Mouse (Mus musculus): ENCODE measurements around the gene Clcnka. TPM values are rescaled to one million over a fixed set of nuclear protein-coding genes. Genes with fewer than 3 reads are reported as not detected.

The Clcnka gene
- 0.19 TPM in 1 of 2 replicates, not detected in the other for polyA plus RNA-seq (2014; fragmentation: Nextera tagmentation; extraction: Ambion mirVana)

DNA sequence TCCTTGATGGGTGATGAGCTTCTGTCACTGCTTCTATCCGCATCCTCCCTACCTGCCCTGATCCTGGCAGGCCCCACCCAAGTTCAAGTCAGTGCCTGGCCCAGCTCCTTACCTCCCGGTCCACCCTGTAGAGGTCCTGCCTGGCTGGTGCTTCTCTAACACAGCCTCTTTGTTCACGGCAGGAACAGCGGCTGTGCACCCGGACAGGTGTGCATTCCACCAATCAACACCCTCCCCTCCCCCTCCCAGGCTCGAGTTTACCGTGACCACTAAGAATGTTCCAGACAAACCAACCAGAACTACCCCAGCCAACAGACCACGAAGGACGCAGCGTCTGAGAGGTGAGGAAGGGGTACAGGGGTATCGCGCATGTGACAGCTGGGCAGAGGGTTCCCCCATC is at the start of gene Clcnka:
Gene Clcnka (minus strand): TSS at position 180 of the 400 bp plus-strand sequence.
- no peaks in the 10 kb centered on the region for H3K4me1 ChIP-seq (replicated peaks; ENCODE audit: control insufficient read depth, insufficient read depth, low read length)
- H3K36me3 ChIP-seq (ENCODE audit: control insufficient read depth, insufficient read depth, low read length): no peaks in the 10 kb centered on the region
- no peak within 1 kb of the TSS for H3K4me2 ChIP-seq
- no peak within 1 kb of the TSS for H3K4me3 ChIP-seq (ENCODE audit: low read depth, low read length)
- H3K27ac ChIP-seq (ENCODE audit: low read depth, low read length): no peak within 1 kb of the TSS
- peaks cover 12% of the 10 kb centered on the region for H3K27me3 ChIP-seq (replicated peaks; ENCODE audit: control insufficient read depth, insufficient read depth, low read length)
- ATAC-seq (replicated peaks; ENCODE audit: low FRiP score) (no peak), DNase-seq (ENCODE audit: low spot score) (no peak)
- 58% methylated on average over 12 of the region's 12 CpGs for WGBS
- no peaks in the 10 kb centered on the region for H3K9me3 ChIP-seq (ENCODE audit: control insufficient read depth, low read length)
- no peak within 1 kb of the TSS for H3K9ac ChIP-seq (ENCODE audit: low read depth, low read length)

DNA sequence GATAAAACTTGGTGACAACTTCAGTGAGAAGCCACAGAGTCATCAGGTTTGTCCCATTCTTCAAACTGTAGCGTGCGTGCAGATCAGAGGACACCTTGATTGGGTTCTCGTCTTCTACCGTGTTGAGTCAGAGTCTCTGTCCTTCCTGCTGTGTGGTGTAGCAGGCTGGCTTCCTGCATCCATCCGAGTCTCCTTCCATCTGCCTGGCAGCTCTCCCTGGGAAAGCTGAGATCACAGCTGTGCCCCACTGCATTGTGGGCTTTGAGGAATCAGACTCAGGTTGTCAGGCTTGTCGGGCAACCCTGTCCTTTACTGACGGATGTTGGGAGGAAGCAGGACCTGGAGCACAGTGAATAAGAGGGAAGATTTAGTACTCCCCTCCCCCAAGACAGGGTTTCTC is 47.7 kb upstream of the Clcnka start:
- H3K9me3 ChIP-seq (ENCODE audit: control insufficient read depth, low read length): no peaks in the 10 kb centered on the region
- DNase-seq (ENCODE audit: low spot score) (no peak), ATAC-seq (replicated peaks; ENCODE audit: low FRiP score) (no peak)
- H3K27me3 ChIP-seq (replicated peaks; ENCODE audit: control insufficient read depth, insufficient read depth, low read length): no peaks in the 10 kb centered on the region
- peaks cover 15% of the 10 kb centered on the region for H3K4me1 ChIP-seq (replicated peaks; ENCODE audit: control insufficient read depth, insufficient read depth, low read length)
- 77% methylated on average over 7 of the region's 7 CpGs for WGBS
- H3K4me3 ChIP-seq (ENCODE audit: low read depth, low read length): no peak overlapping the region; the same call in 1 of the 2 replicates
- no peak overlapping the region for H3K9ac ChIP-seq (ENCODE audit: low read depth, low read length)
- H3K4me2 ChIP-seq: no peak overlapping the region
- H3K36me3 ChIP-seq (ENCODE audit: control insufficient read depth, insufficient read depth, low read length): peaks cover 7% of the 10 kb centered on the region
- H3K27ac ChIP-seq (ENCODE audit: low read depth, low read length): no peak overlapping the region

DNA sequence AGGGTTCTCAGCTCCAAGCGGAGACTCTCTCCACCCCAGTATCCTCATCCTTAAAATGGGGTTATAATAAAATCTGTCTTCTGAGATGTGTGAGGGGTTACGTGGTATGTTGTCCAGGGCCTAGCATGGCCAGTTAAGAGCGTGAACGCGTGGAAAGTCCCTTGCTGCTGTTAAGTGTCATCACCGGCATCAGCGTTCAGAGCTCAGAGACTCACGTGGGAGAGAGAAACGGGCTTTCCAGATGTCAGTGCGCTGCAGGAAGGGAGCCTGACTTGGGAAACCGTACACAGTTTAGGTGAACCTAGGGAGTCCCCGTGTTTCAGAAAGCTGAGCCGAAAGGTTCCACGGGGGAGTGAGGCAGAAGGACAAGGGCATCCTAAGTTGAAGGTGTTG is 46.8 kb upstream of the Clcnka start:
- peaks cover 15% of the 10 kb centered on the region for H3K4me1 ChIP-seq (replicated peaks; ENCODE audit: control insufficient read depth, insufficient read depth, low read length)
- H3K9ac ChIP-seq (ENCODE audit: low read depth, low read length): peak overlapping the region; percentile 88
- H3K27me3 ChIP-seq (replicated peaks; ENCODE audit: control insufficient read depth, insufficient read depth, low read length): no peaks in the 10 kb centered on the region
- no peak for DNase-seq (ENCODE audit: low spot score)
- H3K4me3 ChIP-seq (ENCODE audit: low read depth, low read length): peak overlapping the region; percentile 93
- H3K4me2 ChIP-seq: peak overlapping the region; percentile 87
- WGBS: 20% methylated on average over 14 of the region's 14 CpGs
- ATAC-seq (replicated peaks; ENCODE audit: low FRiP score): no peak
- no peaks in the 10 kb centered on the region for H3K9me3 ChIP-seq (ENCODE audit: control insufficient read depth, low read length)
- H3K27ac ChIP-seq (ENCODE audit: low read depth, low read length): peak overlapping the region; percentile 54; the same call in 1 of the 2 replicates
- peaks cover 7% of the 10 kb centered on the region for H3K36me3 ChIP-seq (ENCODE audit: control insufficient read depth, insufficient read depth, low read length)

DNA sequence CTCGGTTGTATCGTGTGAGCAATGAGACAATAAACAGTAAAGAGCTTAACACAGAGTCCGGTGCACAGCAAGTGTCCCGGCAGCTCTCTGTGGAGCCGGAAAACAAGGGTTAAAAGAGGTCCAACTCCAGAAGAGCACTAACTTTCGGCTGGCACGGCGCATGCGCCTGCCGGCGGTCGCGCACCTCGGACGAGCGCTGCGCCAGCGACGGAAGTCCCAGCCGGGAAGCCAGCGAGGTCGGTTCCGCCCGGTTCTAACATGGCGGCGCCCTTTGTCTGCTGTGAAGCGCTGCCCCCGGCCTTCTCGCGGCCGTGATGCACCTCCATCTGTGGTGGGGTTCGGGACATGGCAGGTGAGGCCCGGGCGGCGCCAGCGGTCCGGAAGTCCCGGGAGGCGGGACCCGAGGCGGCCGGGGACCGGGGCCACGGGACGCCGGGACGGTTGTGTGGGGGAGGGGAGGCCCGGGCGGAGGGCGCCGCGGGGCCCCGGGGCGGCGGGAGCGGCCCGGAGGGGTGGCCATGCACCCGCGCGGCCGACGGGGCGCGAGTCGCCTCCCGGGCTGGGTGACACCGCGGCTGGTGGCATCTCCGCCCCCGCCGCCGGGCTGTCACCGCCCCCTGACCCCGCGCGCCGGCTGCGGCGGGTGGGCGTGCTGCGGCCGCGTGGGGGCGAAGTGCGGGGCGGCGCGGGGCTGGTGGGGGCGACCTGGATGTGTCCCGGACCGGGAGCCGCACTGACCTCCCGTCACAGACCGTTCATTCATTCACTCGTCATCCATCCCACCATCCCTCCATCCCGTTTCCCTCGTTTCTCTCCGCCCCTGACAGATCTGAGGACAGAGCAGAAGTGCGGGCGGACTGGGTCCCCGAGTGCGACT is 46.2 kb upstream of the Clcnka start, which contains the start of gene Zbtb17:
Gene Zbtb17 (plus strand): TSS at position 204 of the 877 bp plus-strand sequence.
- Histone ChIP-seq H3K36me3 (ENCODE audit: control insufficient read depth, insufficient read depth, low read length) (peaks cover 7% of the 10 kb centered on the region), H3K9ac (ENCODE audit: low read depth, low read length) (peak within 1 kb of the TSS; percentile 88), H3K4me2 (peak within 1 kb of the TSS; percentile 87), H3K27me3 (replicated peaks; ENCODE audit: control insufficient read depth, insufficient read depth, low read length) (no peaks in the 10 kb centered on the region), H3K4me3 (ENCODE audit: low read depth, low read length) (peak within 1 kb of the TSS; percentile 93), H3K9me3 (ENCODE audit: control insufficient read depth, low read length) (no peaks in the 10 kb centered on the region), H3K27ac (ENCODE audit: low read depth, low read length) (peak within 1 kb of the TSS; percentile 54), H3K4me1 (replicated peaks; ENCODE audit: control insufficient read depth, insufficient read depth, low read length) (peaks cover 15% of the 10 kb centered on the region)
- under 1% methylated on average over 62 of the region's 102 CpGs for WGBS
- peak; percentile 88 for ATAC-seq (replicated peaks; ENCODE audit: low FRiP score)
- DNase-seq (ENCODE audit: low spot score): peak; percentile 90

DNA sequence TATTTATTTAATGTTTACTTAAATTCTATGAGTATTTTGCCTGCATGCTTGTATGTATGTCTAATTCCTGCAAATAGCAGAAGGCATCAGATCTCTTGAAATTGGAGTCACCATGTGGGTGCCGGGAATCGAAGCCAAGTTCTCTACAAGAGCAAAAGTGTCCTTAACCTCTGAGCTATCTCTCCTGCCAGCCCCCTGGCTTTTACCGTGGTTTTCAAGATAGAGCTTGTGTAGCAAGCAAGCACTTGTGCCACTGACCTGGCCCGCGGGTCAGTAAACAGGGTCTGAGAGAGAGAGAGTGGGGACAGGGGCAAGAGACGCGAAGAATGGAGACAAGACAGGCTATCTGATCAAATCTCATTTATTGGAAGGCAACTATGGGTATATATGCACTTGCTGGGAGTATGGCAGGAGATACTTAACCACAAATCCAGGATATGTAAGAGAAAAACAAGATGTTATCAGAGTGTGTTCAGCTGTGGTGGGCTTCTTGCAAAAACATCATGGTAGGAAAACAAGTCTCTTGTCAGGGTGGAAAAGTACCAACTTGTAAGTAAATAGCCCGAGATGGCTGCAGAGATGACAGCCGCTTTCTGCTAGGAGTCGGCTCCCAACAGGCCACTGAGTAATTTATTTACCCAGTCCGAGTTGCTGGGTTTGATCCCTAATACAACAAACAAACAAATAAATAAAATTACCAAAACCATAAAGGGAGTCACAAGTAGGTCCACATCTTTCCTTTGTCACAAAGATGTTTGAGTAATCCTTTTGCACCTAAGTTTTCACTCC is 45.3 kb upstream of the Clcnka start:
- Histone ChIP-seq H3K9ac (ENCODE audit: low read depth, low read length) (peak overlapping the region; percentile 88), H3K4me2 (peak overlapping the region; percentile 87), H3K9me3 (ENCODE audit: control insufficient read depth, low read length) (no peaks in the 10 kb centered on the region), H3K4me3 (ENCODE audit: low read depth, low read length) (peak overlapping the region; percentile 93), H3K27me3 (replicated peaks; ENCODE audit: control insufficient read depth, insufficient read depth, low read length) (no peaks in the 10 kb centered on the region), H3K27ac (ENCODE audit: low read depth, low read length) (0 out of 2 replicates have a peak overlapping the region, but pooled peaks have one; percentile 36), H3K36me3 (ENCODE audit: control insufficient read depth, insufficient read depth, low read length) (peaks cover 4% of the 10 kb centered on the region), H3K4me1 (replicated peaks; ENCODE audit: control insufficient read depth, insufficient read depth, low read length) (peaks cover 15% of the 10 kb centered on the region)
- WGBS: 41% methylated on average over 11 of the region's 11 CpGs
- ATAC-seq (replicated peaks; ENCODE audit: low FRiP score) (no peak), DNase-seq (ENCODE audit: low spot score) (no peak)

DNA sequence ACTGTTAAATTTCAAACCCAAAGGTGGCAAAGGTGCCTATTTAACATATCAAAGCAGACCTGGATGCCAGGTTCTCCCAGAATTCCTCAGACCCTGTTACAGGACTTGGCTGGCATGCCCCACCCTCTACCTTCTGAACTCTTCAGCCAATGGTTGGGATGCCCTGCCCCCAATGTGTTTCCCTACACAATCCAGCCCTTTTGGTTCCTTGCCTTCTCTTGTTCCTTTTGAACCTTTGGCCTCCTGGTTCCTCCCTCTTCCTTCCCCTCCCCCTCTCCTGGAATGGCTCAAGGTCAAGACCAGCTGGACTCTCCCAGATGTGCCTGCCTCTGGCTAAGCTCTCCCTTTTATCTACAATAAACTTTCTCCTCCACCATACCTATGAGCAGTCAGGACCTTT is 42.4 kb upstream of the Clcnka start:
- Histone ChIP-seq H3K4me2 (no peak overlapping the region), H3K4me1 (replicated peaks; ENCODE audit: control insufficient read depth, insufficient read depth, low read length) (peaks cover 15% of the 10 kb centered on the region), H3K27ac (ENCODE audit: low read depth, low read length) (no peak overlapping the region), H3K9me3 (ENCODE audit: control insufficient read depth, low read length) (no peaks in the 10 kb centered on the region), H3K9ac (ENCODE audit: low read depth, low read length) (no peak overlapping the region), H3K36me3 (ENCODE audit: control insufficient read depth, insufficient read depth, low read length) (no peaks in the 10 kb centered on the region), H3K4me3 (ENCODE audit: low read depth, low read length) (no peak overlapping the region), H3K27me3 (replicated peaks; ENCODE audit: control insufficient read depth, insufficient read depth, low read length) (no peaks in the 10 kb centered on the region)
- DNase-seq (ENCODE audit: low spot score): no peak
- ATAC-seq (replicated peaks; ENCODE audit: low FRiP score): no peak

DNA sequence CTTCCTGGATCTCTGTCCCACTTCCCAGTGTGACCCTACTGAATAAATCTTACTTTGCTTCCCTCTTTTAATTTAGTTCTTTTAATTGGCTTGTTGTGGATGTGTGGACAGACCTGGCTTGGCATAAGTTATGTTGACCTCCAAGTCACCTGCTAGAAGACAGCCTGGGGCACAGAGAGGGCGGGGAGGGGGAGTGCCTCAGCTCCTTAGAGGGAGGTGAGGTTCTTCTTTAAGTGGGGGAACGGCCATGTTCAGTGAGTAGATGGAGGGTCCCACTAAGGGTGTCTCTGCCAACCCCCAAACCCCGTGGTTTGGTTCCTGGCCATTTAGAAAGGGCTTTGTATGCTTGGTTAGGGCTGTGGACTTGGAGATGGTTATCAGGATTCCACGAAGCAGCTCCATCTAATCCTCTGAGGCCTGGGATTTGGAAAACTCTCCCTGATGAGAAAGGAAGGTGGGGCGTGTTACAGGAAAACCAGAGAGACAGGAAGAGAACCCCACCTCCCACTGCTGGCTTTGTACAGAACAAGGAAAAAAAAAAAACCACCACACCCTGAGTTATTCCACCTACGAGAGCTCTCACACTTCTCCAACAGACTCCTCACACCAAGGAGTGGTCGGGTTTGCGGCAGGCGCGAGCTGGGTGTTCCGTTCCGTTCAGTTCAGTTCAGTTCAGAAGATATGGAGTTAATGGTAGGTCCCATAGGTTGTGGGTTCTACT is 40.7 kb upstream of the Clcnka start:
- H3K36me3 ChIP-seq (ENCODE audit: control insufficient read depth, insufficient read depth, low read length): no peaks in the 10 kb centered on the region
- no peaks in the 10 kb centered on the region for H3K9me3 ChIP-seq (ENCODE audit: control insufficient read depth, low read length)
- peaks cover 8% of the 10 kb centered on the region; the same call in 1 of the 2 replicates for H3K4me1 ChIP-seq (replicated peaks; ENCODE audit: control insufficient read depth, insufficient read depth, low read length)
- H3K27ac ChIP-seq (ENCODE audit: low read depth, low read length): no peak overlapping the region
- no peak overlapping the region for H3K4me3 ChIP-seq (ENCODE audit: low read depth, low read length)
- no peaks in the 10 kb centered on the region for H3K27me3 ChIP-seq (replicated peaks; ENCODE audit: control insufficient read depth, insufficient read depth, low read length)
- WGBS: 74% methylated on average over 12 of the region's 12 CpGs
- no peak for DNase-seq (ENCODE audit: low spot score)
- H3K4me2 ChIP-seq: no peak overlapping the region
- H3K9ac ChIP-seq (ENCODE audit: low read depth, low read length): no peak overlapping the region
- ATAC-seq (replicated peaks; ENCODE audit: low FRiP score): no peak

DNA sequence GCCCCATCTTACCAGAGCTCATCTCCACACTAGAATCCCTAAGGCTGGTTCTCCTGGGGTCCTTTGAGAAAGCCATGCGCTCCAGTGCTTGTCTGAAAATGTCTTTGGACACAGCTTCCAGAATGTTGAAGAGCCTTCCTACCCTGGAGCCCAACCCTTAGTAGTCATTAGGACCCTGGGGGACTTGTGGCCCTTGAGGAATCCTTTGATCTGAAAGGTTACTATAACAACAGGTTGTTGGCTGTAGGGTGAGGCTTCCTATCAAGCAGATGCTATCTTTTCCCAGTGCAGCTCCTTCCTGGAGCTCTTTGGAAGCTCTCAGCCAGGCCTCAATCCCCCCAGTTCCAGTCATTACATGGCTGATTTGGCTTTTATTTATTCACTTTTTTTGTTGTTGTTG is 37.5 kb upstream of the Clcnka start, which contains the start of gene Srarp:
Gene Srarp (minus strand): TSS at position 132 of the 400 bp plus-strand sequence.
- no peaks in the 10 kb centered on the region for H3K27me3 ChIP-seq (replicated peaks; ENCODE audit: control insufficient read depth, insufficient read depth, low read length)
- H3K9ac ChIP-seq (ENCODE audit: low read depth, low read length): no peak within 1 kb of the TSS
- DNase-seq (ENCODE audit: low spot score): no peak
- no peaks in the 10 kb centered on the region for H3K4me1 ChIP-seq (replicated peaks; ENCODE audit: control insufficient read depth, insufficient read depth, low read length)
- no peaks in the 10 kb centered on the region for H3K36me3 ChIP-seq (ENCODE audit: control insufficient read depth, insufficient read depth, low read length)
- H3K4me3 ChIP-seq (ENCODE audit: low read depth, low read length): no peak within 1 kb of the TSS
- H3K4me2 ChIP-seq: no peak within 1 kb of the TSS
- ATAC-seq (replicated peaks; ENCODE audit: low FRiP score): no peak
- H3K27ac ChIP-seq (ENCODE audit: low read depth, low read length): no peak within 1 kb of the TSS
- H3K9me3 ChIP-seq (ENCODE audit: control insufficient read depth, low read length): no peaks in the 10 kb centered on the region
- 76% methylated on average over 1 of the region's 1 CpGs for WGBS
